Mouse (Mus musculus) gastrocnemius, postnatal 10 days (tissue): ENCODE measurements around the gene Sept11. TPM values are rescaled to one million over a fixed set of nuclear protein-coding genes. Genes with fewer than 3 reads are reported as not detected.

Experiments
- total RNA-seq, 2 experiments: library from RNA; stranded (reverse); gene quantifications; 2 replicates each; pipeline ENCODE4 v1.2.3; 2021

Sept11 gene
- total RNA-seq, 2 experiments from 2014 or later, result 161 to 185 TPM

Other genes with a start within 250 kb of the Sept11 start
- gene Sowahb, start 48.4 kb upstream of the Sept11 start, total RNA-seq, result under 1 TPM in 1 of 2 experiments, not detected in 1; 0.07 TPM
- 100 to 1,000 TPM; 117 to 125 TPM for gene Ccni, start 113.1 kb downstream of the Sept11 start, total RNA-seq
- gene 2010109A12Rik, start 113.1 kb downstream of the Sept11 start, total RNA-seq, result under 1 TPM in 1 of 2 experiments, not detected in 1; 0.50 TPM
- gene Ccng2, start 173.8 kb downstream of the Sept11 start, total RNA-seq, result 10 to 100 TPM; 16.9 to 18.2 TPM